Mouse (Mus musculus): ENCODE measurements around the gene Plcxd1.

- TF ChIP-seq POLR2A (IDR thresholded peaks at IDR 0.05; ENCODE audit: low read depth, low read length) (no peak), CTCF (conservative IDR thresholded peaks at IDR 0.05 in 1 of 2, IDR thresholded peaks at IDR 0.05 in 1 of 2; ENCODE audit: low read depth in 2 of 2, low read length in 2 of 2) (no peak), NELFE (IDR thresholded peaks at IDR 0.05; ENCODE audit: low read depth, low read length) (no peak), SMC3 (IDR thresholded peaks at IDR 0.05; ENCODE audit: low read depth, low read length) (no peak), CHD1 (IDR thresholded peaks at IDR 0.05; ENCODE audit: low read depth, low read length) (no peak), ELF1 (IDR thresholded peaks at IDR 0.05; ENCODE audit: low read depth, low read length) (no peak), USF1 (IDR thresholded peaks at IDR 0.05; ENCODE audit: low read depth, low read length) (no peak), RAD21 (IDR thresholded peaks at IDR 0.05; ENCODE audit: low read depth, low read length) (no peak), CHD2 (IDR thresholded peaks at IDR 0.05; ENCODE audit: low read length) (no peak), JUN (IDR thresholded peaks at IDR 0.05; ENCODE audit: insufficient read depth, low read depth, low read length) (no peak), ZC3H11A (IDR thresholded peaks at IDR 0.05; ENCODE audit: low read depth, low read length) (no peak)
Measured at GRCm38 (mm10) chr5:110140424-110140823, 40.7 kb downstream of the Plcxd1 start.
